Mouse (Mus musculus) right cerebral cortex, adult 2 months (tissue): Measurements from ENCODE around the gene Oscp1.

Source experiments
- DNase-seq, 2 experiments: peaks; one replicate each; pipeline ENCODE4 v3.0.0; 2021 to 2022; ENCODE audit warnings: low spot score in 2 of 2

Gene Oscp1

DNA sequence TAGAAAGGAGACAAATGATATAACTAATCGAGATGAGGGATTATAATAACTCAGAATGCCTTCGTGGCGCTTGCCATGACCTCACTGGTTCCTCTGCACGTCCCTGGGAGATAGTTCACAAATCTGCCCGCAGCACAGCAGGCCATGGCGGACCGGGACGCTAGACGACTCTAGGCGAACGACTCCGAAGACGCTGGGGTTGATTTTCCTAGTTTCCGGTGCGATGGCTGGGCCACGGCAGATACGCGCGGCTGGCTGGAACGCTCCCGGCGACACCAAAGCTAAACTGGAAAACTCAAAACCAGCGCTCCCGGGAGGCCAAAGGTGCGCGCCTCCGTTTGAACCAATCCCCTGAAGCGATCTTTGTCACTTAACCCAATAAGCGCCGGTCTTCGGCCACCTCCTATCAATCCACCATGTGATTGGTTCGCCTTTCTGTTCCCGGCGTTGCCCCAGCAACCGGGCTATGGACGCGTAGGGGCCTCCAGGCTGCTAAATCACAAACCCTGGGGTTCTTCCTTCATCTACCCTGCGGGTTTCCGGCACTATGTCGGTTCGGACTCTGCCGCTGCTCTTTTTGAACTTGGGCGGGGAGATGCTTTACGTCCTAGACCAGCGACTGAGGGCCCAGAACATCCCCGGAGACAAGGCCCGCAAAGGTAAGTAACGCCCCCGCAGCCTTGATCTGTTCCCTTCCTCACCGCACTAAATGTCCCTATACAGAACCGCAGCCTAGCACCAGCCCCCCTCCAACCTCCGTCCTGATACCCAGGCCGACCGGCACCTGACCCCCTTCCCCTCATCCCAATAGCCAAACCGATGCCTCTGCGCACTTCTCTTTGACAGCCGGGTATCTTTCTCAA, at the start of gene Oscp1:
Oscp1 (plus strand) TSS at position 432 of the 863 bp plus-strand sequence.
- DNase-seq: peak; percentile 94 to 96

DNA sequence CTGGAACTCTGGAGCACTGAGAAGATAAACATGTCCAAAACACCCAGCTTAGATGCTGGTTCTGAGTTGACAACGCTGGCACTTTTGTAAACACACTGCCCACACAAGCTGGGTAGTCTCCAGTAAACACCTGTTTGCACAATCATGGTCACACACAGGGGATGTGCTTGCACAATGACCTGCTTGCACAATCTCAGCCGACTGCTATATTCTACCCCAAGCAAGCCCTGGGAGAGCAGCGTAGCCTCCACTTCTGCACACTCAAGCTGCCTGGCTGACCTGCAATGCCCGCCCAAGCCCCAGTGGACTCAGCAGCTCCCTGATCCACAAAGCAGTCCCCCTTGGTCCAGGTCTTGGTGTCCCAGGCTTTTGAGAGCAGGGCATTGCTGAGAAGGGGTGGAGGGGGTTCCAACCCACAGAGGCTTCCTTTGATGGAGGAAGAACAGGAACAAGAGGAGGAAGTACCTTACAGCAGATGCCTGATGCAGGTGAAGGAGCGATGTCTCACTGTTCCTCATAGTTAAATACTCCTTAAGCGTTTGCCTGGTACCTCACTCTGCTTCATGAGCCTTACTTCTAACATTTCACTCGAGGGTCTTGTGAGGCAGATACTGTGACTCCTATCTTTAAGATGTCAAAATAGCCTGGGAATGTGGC, 40.6 kb upstream of the Oscp1 start:
- DNase-seq: no peak

DNA sequence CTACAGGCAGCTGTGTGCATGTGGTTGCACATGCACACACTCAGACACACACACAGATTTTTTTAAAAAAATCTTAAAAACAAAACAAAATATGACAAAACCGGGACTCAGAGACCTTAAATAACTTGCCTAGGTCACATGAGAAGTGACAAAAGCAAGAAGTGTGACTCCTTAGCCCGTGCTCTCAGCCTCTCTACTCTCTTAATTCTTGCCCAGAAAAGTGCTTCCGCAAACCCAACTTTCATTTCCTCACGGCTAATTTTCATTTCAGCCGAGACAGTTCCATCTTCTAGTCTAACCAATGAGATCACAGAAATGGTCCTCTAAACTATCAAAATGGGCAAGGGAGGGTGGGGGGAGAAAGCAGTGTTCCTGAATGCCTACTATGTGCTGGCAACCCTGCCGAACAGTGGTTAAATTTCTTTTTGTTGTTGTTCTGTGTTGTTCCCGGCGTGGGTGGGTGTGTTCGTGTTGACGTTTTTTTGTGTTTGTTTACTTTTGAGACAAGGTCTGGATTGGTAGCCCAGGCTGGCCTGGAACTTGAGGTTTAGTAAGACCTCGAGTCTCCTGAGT, 39.3 kb upstream of the Oscp1 start:
- DNase-seq: no peak

DNA sequence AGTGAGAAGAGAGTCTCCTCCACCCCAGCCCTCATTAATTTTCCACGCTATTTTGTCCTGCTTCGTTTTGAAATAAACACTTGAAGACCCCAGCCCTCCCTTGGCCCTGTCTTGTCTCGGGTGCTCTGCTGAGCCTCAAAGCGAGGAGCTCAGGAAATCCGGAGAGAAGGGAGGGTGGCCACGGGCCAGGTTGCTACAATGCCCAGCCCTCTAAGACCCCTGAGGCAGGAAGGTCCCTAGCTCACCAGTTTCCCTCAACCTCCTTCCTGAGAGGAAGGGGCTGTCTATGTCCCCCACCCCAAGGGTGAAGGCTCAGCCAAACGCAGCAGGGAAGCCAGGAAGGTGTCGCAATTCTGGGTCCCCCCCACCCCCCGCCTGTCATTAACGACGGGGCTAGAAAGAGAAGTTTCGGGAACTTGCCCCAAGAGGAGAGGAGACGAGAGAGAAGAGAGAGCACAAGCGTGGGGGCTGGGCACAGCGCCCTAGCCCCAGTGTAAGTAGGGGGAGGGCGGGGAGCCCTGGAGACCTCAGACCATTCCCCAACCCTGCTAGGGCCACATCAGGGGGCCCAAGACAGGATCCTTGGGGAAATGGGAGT, 34.0 kb upstream of the Oscp1 start, which contains the start of gene Csf3r:
Csf3r (plus strand) TSS at position 248 of the 598 bp plus-strand sequence.
- no peak for DNase-seq

DNA sequence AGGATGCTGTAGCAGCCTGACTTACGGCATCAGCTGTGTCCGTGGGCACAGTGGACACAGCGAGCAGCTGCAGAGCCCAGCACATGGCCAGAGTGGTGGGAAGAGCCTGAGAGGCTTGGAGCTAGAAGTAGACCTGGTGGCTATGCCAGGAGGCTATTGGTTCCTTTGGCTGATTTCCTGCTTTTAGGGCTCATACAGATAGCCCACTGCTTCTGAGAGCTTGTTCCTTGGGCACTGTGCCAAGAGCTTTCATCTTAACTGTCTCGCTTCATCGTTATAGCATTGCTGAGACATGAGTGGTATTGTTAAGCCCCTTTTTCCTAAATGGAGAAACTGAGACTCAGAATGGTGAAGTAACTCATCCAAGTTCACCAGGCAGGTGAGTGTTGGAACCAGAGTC, 32.6 kb upstream of the Oscp1 start:
- DNase-seq: no peak

DNA sequence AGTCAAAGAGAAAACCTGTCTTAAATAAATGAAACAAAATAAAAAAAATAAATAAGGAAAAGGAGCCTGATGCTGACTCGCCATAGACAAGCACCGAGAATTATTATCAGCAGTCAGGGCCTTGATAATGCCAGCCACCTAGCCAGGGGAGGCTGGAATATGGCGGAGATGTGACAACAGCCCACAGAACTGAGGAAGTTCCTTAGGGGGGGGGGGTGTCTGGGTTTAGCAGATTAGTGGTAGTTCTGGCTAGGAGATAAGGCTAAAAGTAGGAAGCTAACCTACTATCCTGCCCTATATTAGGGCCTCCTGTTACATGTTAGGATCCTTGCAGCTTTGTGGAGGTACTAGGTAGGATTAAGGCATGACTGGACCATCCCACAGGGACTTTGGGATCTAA, 30.4 kb upstream of the Oscp1 start:
- DNase-seq: no peak

DNA sequence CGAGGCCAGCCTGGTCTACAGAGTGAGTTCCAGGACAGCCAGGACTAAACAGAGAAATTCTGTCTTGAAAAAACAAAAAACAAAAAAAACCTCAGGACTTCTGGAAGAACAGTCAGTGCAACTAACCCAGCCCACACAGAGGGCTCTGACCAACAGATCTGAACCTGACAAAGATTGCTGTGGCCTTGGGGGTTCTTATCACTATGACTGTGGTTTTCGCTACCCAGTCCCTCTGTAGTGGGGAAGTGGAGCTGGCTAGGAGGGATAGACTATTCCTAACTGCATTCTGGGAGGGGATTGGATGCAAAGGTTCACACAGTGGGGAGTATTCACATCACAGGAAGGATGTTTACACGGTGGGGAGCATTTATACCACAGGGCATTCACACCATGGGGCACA, 29.3 kb upstream of the Oscp1 start:
- no peak for DNase-seq

DNA sequence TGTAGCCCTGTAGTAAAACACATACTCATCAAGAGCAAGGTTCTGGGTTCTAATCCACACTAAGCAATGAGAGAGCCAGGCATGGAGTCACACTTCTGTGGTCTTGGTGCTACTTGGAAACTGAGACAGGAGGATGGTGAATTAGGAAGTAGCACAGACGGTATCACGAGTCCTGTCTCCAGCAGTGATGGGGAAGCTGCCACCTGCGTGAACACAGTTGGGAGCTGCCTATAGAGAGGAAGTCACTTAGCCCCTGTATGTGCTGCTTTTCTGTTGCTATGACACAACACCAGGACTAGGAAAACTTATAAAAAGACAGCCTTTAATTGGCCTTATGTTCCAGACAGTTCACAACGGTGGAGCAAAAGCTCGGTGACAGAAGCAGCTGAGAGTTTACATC, 27.7 kb upstream of the Oscp1 start:
- no peak for DNase-seq

DNA sequence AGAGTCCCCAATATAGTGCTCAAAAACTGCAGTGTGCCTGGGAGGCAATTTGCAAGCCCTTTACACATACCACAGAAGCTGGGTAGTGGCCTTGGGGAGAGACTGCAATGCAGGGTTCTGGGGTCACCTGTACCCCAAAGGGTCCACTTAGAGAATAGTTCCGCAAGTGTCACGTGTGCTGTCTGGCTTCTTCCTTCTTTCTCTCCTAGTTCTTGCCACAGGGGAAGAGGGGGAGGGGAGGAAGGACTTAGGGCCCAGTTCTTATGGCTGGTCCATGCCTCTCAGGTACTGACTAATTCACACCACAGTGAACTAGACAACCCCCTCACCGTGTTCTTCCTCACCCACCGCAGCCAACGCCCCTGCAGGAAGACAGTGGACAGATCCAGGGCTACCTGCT, 23.0 kb upstream of the Oscp1 start:
- no peak for DNase-seq

DNA sequence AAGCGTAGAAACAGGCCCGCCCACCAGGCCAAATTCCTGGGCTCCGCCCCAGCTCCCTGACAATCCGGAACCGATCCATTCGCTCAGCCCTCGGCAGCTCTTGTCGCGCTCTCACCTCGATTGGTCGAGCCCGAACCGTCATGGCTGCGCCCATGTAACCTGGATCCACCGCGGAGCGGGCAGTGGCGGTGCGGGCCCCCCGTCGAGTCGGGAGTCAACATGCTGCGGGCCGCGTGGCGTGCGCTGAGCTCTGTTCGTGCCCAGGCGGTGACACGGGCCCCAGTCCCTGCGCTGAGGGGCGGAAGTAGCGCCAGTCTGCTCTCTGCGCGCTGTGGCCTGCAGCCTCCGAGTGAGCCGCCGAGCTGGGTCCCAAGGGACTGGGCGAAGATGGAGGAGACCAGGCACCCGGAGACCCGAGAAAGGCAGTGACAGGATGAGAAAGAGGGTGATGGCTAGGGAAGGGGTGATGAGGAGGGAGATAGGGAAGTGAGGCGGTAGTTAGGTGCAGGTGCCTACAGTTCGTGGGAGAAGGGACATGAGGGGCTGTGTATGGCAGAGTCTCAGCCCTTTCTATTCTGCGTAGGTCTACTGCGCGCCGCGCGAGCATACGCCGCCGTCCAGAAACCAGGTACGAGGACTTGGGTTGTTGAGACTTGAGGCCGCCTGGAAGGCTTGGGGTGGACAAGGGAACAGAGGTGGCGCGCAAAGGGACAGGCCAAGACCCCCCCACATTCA, 11.3 kb upstream of the Oscp1 start, which contains the start of gene Mrps15:
Mrps15 (plus strand) TSS at position 75 of the 735 bp plus-strand sequence.
- peak; percentile 85 to 89 for DNase-seq

DNA sequence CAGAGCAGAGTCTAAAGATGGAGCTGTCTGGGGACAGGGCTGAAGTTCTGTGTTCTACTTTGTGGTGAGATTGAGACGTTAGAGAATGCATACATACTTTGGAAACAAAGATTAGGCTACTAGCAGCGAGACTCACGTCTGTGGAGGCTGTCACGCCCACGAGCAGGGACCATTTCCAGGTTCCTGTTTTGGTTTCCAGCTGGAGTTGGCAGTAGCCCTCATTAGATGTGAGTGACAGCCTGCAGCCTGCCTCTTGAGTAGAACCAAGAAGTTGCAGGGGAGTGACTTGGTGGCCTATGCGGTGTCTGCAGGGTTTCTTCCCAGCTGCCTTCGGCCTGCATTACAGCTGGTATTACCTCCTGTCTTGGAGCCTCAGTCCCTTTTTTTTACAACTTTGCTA, 6.7 kb upstream of the Oscp1 start:
- peak; percentile 74 to 76 for DNase-seq

DNA sequence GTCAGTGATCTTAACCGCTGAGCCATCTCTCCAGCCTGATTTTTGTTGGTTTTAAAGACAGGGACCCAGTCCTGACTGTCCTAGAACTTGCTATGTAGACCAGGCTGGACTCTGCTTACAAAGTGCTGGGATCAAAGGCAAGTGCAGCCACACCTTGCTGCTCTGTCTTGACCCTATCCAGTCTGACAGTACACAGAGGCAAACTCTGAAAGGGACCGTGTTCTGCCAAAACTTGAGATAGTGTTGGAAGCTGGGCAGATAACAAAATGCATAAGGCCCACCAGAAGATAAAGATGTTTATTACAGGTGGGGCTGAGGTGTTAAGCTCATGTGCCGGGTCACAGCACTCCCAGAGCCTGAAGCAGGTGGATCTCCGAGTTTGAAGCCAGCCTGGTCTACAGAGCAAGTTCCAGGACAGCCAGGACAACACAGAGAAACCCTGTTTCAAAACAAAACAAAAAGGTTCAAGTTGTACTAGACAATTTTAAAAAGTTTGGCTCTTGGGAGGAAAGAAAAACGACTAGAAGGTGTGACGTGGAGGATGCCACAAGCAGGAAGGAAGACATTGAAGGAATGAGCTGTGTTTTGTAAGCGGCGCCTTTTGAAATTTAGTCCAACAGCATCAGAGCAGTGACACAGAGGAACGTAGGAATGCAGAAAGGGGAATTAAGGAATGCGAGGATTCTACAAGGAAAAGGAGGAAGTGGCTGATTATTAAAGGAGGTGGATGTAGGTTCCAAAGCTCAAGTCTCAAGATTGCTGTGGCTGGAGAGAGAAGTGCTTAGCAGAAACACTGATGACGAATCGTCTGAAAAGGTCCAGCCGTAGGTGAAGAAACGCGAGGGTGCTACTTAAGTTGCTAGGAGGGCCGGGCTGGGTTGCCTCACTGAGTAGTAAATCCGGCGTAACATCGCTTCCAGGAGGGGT, 895 bp upstream of the Oscp1 start:
- DNase-seq: no peak

DNA sequence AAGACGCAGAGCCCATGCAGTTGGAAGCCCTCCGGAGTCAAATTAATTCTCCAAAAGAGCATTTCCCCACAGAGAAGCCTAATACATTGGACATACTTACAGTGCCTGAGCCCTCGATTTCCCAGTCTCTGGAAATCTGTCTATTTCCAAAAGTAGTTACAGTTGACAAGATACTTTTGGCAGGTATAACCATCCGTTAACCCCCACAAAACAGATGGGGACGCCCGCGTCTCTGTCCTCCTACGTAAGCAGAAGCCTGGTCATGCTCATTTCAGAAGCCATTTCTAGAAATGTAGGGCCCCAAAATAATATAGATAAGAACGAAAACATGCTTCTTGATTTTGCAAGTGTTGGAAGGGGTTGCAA, 615 bp downstream of the Oscp1 start:
- DNase-seq: peak; percentile 77 to 81

DNA sequence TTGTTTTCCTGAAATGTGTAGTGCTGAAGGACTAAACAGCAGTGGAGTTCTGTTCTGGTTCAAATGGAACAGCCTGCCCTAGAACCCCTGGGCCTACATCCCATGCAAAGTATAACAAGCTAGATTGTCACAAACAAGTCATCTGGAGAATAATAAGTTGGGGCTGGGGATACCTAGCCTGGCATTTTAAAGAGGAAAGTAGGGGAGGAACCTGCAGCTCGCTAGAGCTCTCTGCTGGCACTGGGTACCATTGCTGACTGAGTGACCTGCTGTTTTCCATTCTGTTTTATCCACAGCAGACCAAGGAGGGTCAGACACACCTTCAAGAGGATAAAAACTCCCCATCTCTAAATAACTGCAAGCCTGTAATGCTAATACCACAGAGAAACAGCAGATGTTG, 4.5 kb downstream of the Oscp1 start:
- DNase-seq: peak in 1 of 2 experiments; percentile 36

DNA sequence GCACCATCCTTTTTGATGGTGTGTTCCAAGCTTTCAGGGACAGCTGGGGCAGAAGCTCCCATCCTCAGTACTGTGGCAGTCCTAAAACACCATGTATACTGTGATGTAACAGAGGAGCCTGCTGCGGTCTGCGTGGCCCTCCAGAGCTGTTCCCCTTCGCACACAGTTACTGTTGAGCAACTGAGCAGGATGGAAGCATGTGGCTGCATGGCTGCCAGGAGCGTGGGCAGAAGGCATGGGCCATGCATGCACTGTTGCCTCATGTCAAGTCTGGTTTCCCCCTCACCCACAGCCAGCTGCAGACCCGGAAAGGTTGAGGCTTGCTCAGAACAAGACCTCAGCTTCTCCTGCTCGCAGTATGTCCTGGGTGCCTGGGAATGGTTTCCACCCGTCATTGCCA, 6.9 kb downstream of the Oscp1 start:
- peak in 1 of 2 experiments; percentile 20 for DNase-seq

DNA sequence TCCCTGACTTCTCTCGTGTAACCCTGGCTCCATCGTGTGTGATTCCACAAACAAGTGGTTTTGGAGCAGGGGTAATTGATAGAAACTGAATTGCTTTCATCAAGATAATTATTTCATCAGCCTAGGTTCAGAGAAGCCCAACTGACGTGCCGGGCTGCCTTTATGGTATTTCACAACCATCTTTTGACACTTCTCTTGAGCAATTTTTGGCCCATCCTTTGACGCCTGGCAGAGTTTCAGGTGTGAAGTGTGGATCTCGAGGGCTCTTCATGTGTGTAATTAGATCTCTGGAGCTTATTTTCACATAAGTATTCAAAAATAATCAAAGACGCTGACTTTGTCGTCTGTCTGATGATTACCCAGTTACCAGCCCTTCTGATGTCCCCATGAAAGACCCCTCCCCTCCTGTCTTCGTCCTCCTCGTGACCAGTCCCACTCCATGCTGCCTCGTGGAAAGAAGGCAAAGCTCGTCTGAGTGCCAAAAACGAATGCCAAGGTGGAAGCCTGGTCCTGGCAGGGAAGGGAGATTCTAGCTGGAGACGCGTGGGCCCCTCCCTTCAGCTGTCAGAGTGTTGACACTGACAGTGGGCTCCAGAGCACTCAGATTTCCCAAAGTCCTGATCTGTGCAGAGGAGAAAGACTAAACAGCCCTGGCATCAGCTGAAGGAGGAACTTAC, 9.2 kb downstream of the Oscp1 start:
- DNase-seq: peak in 1 of 2 experiments; percentile 20

DNA sequence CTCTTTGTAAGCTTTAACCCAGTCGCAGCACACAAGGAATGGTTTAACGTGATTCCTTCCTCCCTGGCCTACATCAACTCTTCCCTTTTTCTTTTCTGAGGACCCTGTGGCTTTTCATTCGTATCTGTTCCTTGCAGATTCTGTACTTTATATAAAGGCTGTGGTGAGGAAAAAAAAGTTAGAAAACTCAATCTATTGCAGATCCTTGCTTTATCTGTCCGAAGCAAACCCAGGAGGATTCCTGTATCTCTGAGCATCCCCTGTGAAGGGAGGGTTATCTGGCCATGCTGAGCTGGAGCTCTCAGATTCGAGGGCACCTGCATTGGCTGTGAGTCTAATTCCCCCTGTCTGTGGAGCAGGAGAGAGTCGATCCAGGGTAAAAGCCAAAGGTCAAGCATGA, 10.5 kb downstream of the Oscp1 start:
- DNase-seq: no peak

DNA sequence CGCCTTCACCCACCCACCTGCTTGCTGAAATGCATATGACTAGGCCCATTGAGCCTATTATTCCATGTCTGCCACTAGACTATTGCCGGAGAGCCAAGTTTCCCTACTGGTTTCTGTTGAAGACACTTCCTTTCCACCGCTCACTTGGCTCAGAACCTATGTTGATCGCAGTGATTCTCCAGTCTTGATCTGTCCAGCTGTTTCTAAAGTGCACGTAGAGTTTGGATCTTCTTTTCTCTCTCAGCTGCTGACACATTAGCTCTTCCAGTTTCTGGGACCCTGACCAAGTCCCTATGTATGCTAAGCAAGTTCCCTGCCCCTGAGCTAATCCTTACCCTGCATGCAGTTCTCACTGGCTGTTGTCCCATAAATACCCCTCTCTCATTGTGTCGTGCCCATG, 19.5 kb downstream of the Oscp1 start:
- no peak for DNase-seq

DNA sequence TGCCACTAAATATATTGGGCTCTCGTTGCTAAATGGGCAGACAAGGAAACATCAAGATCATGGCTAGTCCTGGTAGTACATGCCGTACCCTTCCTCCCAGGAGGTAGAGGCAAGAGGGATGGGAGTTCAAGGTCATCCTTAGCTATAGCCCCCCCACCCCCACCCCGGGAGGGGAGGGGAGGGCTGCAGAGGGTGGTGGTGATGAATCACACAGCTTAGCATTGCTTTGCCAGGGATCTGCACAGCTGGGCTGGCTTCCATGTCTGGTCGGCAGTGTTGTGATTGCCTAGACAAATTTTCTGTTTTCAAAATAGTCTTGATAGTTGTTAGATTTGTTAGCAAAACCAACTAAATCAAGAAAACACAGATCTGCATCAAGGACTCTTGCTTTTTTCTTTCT, 20.9 kb downstream of the Oscp1 start:
- no peak for DNase-seq

DNA sequence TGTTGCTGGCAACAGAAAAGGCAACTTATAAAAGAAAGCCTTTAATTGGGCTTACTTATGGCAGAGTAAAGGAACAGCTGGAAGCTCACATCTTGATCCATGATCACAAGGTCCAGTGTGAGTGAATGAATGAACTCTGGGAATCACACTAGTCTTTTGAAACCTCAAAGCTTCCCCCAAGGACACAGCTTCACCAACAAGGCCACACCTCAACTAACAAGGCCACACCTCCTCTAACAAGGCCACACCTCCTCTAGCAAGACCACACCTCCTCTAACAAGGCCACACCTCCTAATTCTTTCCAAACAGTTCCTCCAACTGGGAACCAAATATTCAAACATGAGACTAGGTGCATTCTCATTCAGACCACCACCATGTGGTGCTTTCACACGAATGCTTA, 23.2 kb downstream of the Oscp1 start:
- DNase-seq: no peak
